28 mouse cellular contexts compared by ENCODE assay signal in the genomic region with DNA sequence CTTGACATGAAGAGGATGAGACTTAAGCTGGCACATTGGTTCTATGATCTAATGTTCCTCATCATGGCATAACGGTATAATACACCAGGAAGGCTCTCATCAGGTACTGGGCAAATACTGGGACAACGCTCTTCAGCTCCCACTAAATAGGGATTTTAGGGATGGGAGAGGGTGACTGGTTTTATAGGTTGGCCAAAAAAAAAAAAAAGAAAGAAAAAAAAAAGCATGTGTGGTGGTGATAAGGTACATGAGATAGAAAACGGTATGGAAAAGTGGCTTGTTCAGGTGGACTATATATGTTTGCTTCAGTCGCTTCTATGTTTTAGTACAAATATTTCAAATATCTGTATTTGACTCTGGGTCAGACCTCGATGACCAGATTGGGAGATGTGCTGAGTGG.
DNase-seq lines count a peak whose midpoint lies in the region; ATAC-seq lines count a peak whose summit lies in the region.
"Had no signal": no experiment of that assay in that cellular context is flagged by ENCODE, and none has a peak within 500 bp of the region (broad histone marks: within the 10 kb centered on the region; RNA-seq: fewer than 3 reads in every experiment).

No protein-coding gene starts in this region.

- no peaks in the 10 kb centered on the region for H3K27me3 ChIP-seq in hindbrain, embryonic 10.5 days (ENCODE audit: insufficient read depth, poor library complexity, severe bottlenecking)
- no peaks in the 10 kb centered on the region for H3K27me3 ChIP-seq in hindbrain, embryonic 11.5 days (ENCODE audit: control insufficient read depth, insufficient read depth, low read length)
- no peaks in the 10 kb centered on the region for H3K27me3 ChIP-seq in neural tube, embryonic 13.5 days
- no peaks in the 10 kb centered on the region for H3K27me3 ChIP-seq in hindbrain, embryonic 15.5 days
- H3K27me3 ChIP-seq in neural tube, embryonic 15.5 days (replicated peaks), result no peaks in the 10 kb centered on the region
- H3K27me3 ChIP-seq: embryonic facial prominence, embryonic 13.5 days; forebrain, embryonic 13.5 days; kidney, embryonic 15.5 days; liver, embryonic 12.5 days had no signal

- WGBS in hindbrain, embryonic 10.5 days, result 94% methylated on average over 5 of the region's 5 CpGs
- WGBS in hindbrain, embryonic 11.5 days, result 89% methylated on average over 5 of the region's 5 CpGs
- 94% methylated on average over 5 of the region's 5 CpGs for WGBS in neural tube, embryonic 13.5 days
- 93% methylated on average over 5 of the region's 5 CpGs for WGBS in hindbrain, embryonic 15.5 days
- 98% methylated on average over 5 of the region's 5 CpGs for WGBS in neural tube, embryonic 15.5 days

- no peaks in the 10 kb centered on the region for H3K9me3 ChIP-seq in hindbrain, embryonic 10.5 days
- no peaks in the 10 kb centered on the region for H3K9me3 ChIP-seq in hindbrain, embryonic 11.5 days (ENCODE audit: control insufficient read depth, low read length)
- H3K9me3 ChIP-seq in neural tube, embryonic 13.5 days, result no peaks in the 10 kb centered on the region
- no peaks in the 10 kb centered on the region for H3K9me3 ChIP-seq in hindbrain, embryonic 15.5 days
- no peaks in the 10 kb centered on the region for H3K9me3 ChIP-seq in neural tube, embryonic 15.5 days (replicated peaks)
- H3K9me3 ChIP-seq: embryonic facial prominence, embryonic 13.5 days; forebrain, embryonic 13.5 days; kidney, embryonic 15.5 days; liver, embryonic 12.5 days had no signal

- H3K4me3 ChIP-seq in hindbrain, embryonic 10.5 days, result no peak overlapping the region
- no peak overlapping the region for H3K4me3 ChIP-seq in hindbrain, embryonic 11.5 days (ENCODE audit: low read depth, low read length)
- no peak overlapping the region for H3K4me3 ChIP-seq in neural tube, embryonic 13.5 days
- no peak overlapping the region for H3K4me3 ChIP-seq in hindbrain, embryonic 15.5 days
- no peak overlapping the region for H3K4me3 ChIP-seq in neural tube, embryonic 15.5 days (replicated peaks)
- H3K4me3 ChIP-seq: embryonic facial prominence, embryonic 13.5 days; forebrain, embryonic 13.5 days; gastrocnemius, adult 2 months; kidney, embryonic 15.5 days; liver, embryonic 12.5 days had no signal

- no peak overlapping the region for H3K9ac ChIP-seq in hindbrain, embryonic 11.5 days (ENCODE audit: low read depth, low read length)
- H3K9ac ChIP-seq in neural tube, embryonic 13.5 days, result no peak overlapping the region
- H3K9ac ChIP-seq in hindbrain, embryonic 15.5 days, result no peak overlapping the region
- H3K9ac ChIP-seq in neural tube, embryonic 15.5 days (replicated peaks), result no peak overlapping the region
- H3K9ac ChIP-seq: embryonic facial prominence, embryonic 13.5 days; kidney, embryonic 15.5 days; liver, postnatal 0 days had no signal

- H3K4me2 ChIP-seq in hindbrain, embryonic 11.5 days (replicated peaks; ENCODE audit: low read depth, low read length), result no peak overlapping the region
- H3K4me2 ChIP-seq in neural tube, embryonic 13.5 days, result no peak overlapping the region
- H3K4me2 ChIP-seq in hindbrain, embryonic 15.5 days, result no peak overlapping the region
- no peak overlapping the region for H3K4me2 ChIP-seq in neural tube, embryonic 15.5 days
- H3K4me2 ChIP-seq: embryonic facial prominence, embryonic 13.5 days; forebrain, embryonic 13.5 days; heart, embryonic 11.5 days; kidney, embryonic 15.5 days; liver, embryonic 12.5 days had no signal

- intact Hi-C loops in left cerebral cortex, postnatal 25 days (cut with DNase I), result no loop called here

- no peak for ATAC-seq in hindbrain, embryonic 11.5 days (ENCODE audit: low FRiP score)
- ATAC-seq in neural tube, embryonic 13.5 days (ENCODE audit: low read depth), result no peak
- no peak for ATAC-seq in hindbrain, embryonic 15.5 days (ENCODE audit: low FRiP score, low read depth)
- no peak for ATAC-seq in neural tube, embryonic 15.5 days (ENCODE audit: low FRiP score)
- ATAC-seq: activated CD4-positive, CD25-positive, alpha-beta regulatory T cell, adult 4 months; CD4-positive, CD25-positive, alpha-beta regulatory T cell, adult 4 months; liver, embryonic 12.5 days; liver, postnatal 0 days had no signal

- no peaks in the 10 kb centered on the region for H3K36me3 ChIP-seq in hindbrain, embryonic 10.5 days
- no peaks in the 10 kb centered on the region for H3K36me3 ChIP-seq in hindbrain, embryonic 11.5 days (ENCODE audit: control insufficient read depth, insufficient read depth, low read length)
- H3K36me3 ChIP-seq in neural tube, embryonic 13.5 days, result no peaks in the 10 kb centered on the region
- H3K36me3 ChIP-seq in hindbrain, embryonic 15.5 days, result no peaks in the 10 kb centered on the region
- H3K36me3 ChIP-seq in neural tube, embryonic 15.5 days, result no peaks in the 10 kb centered on the region
- H3K36me3 ChIP-seq: embryonic facial prominence, embryonic 13.5 days; kidney, embryonic 15.5 days; liver, embryonic 12.5 days had no signal

- peak overlapping the region; percentile 35; the same call in 1 of the 2 replicates for H3K27ac ChIP-seq in hindbrain, embryonic 10.5 days
- H3K27ac ChIP-seq in hindbrain, embryonic 11.5 days (ENCODE audit: low read depth, low read length), result no peak overlapping the region
- H3K27ac ChIP-seq in neural tube, embryonic 13.5 days (replicated peaks), result peak overlapping the region; percentile 81
- H3K27ac ChIP-seq in hindbrain, embryonic 15.5 days (replicated peaks), result peak overlapping the region; percentile 74; the same call in 1 of the 2 replicates
- H3K27ac ChIP-seq in neural tube, embryonic 15.5 days (replicated peaks), result peak overlapping the region; percentile 67
- H3K27ac ChIP-seq: embryonic facial prominence, embryonic 13.5 days; gastrocnemius, adult 2 months; kidney, embryonic 15.5 days had no signal

- H3K4me1 ChIP-seq in hindbrain, embryonic 10.5 days (replicated peaks), result peaks cover 51% of the 10 kb centered on the region
- H3K4me1 ChIP-seq in hindbrain, embryonic 11.5 days (replicated peaks; ENCODE audit: control insufficient read depth, insufficient read depth, low read length), result no peaks in the 10 kb centered on the region
- peaks cover 45% of the 10 kb centered on the region for H3K4me1 ChIP-seq in neural tube, embryonic 13.5 days (replicated peaks)
- peaks cover 31% of the 10 kb centered on the region for H3K4me1 ChIP-seq in hindbrain, embryonic 15.5 days (replicated peaks)
- H3K4me1 ChIP-seq in neural tube, embryonic 15.5 days, result peaks cover 34% of the 10 kb centered on the region

- no peak for DNase-seq in hindbrain, embryonic 10.5 days (ENCODE audit: low spot score)
- DNase-seq in hindbrain, embryonic 11.5 days (ENCODE audit: low spot score), result no peak
- DNase-seq in neural tube, embryonic 10.5 days (ENCODE audit: extremely low spot score, low spot score), result no peak
- no peak for DNase-seq in left cerebral cortex, postnatal 25 days (ENCODE audit: low spot score in 2 of 2)
- no peak for DNase-seq in embryo, embryonic 11 days
- DNase-seq: adrenal gland, adult 8-10 months; cerebellum, adult 8-10 months; cerebellum, postnatal 36 days; gastrocnemius, adult 2 months; gastrocnemius, postnatal 36 days; heart, adult 18-20 months; heart, postnatal 36 days; kidney, adult 18-20 months; kidney, postnatal 25 days; left cerebral cortex, postnatal 4 days; liver, postnatal 0 days; lung, postnatal 36 days; thymus, adult 2 months had no signal
